Mouse (Mus musculus) spleen, adult 2 months (tissue): ENCODE data around the gene Fez2. TPM values are rescaled to one million over a fixed set of nuclear protein-coding genes. Genes with fewer than 3 reads are reported as not detected.

Experiments used
- DNase-seq, 2 experiments: peaks; one replicate each; pipeline versions ENCODE4 v3.0.0 to v3.0.0-alpha.2; 2012 to 2021; ENCODE audit warnings: low spot score in 2 of 2, low read depth in 1 of 2
- H3K27ac ChIP-seq: fragments of 200-500 bp; 2 replicates; pipeline ENCODE4 v1.5.1; 2012; ENCODE audit warnings: low read length, inconsistent platforms; ENCODE audit not compliant: insufficient read depth
- H3K27me3 ChIP-seq: fragments of 200-500 bp; 2 replicates; pipeline ENCODE4 v1.6.1; 2012; ENCODE audit warnings: mild to moderate bottlenecking, moderate library complexity, low read length, inconsistent platforms; ENCODE audit not compliant: control insufficient read depth, insufficient read depth
- H3K36me3 ChIP-seq: fragments of 200-500 bp; 2 replicates; pipeline ENCODE4 v1.6.1; 2012; ENCODE audit warnings: mild to moderate bottlenecking, low read length, inconsistent platforms; ENCODE audit not compliant: control insufficient read depth, insufficient read depth
- H3K4me1 ChIP-seq: fragments of 200-500 bp; 2 replicates; pipeline ENCODE4 v1.6.1; 2011; ENCODE audit warnings: inconsistent platforms; ENCODE audit not compliant: control insufficient read depth, insufficient read depth, insufficient read length
- H3K4me3 ChIP-seq: fragments of 200-500 bp; 2 replicates; pipeline ENCODE4 v1.5.1; 2011; ENCODE audit warnings: mild to moderate bottlenecking, inconsistent platforms; ENCODE audit not compliant: insufficient read depth, insufficient read length; ENCODE audit errors: extremely low read depth
- CTCF ChIP-seq: fragments of 200-500 bp; IDR thresholded peaks from 2 replicates; pipeline ENCODE4 v1.5.1; 2011; ENCODE audit warnings: mild to moderate bottlenecking, inconsistent platforms; ENCODE audit not compliant: insufficient read depth, insufficient read length, insufficient replicate concordance; ENCODE audit errors: extremely low read depth
- POLR2A ChIP-seq: fragments of 200-500 bp; IDR thresholded peaks from 2 replicates; pipeline ENCODE4 v1.6.1; 2011; ENCODE audit warnings: low read depth, low read length, inconsistent platforms
- WGBS: fragments of 180-500 bp; shearing (Covaris S2); methylation state at CpG from one replicate; pipeline ENCODE4 v1.1.7; 2018; 5-methylcytosine and 5-hydroxymethylcytosine counted together
- polyA plus RNA-seq: library from polyadenylated mRNA; depleted of rRNA; stranded (reverse); fragments of >200 nt; gene quantifications from 2 replicates; pipeline ENCODE4 v1.2.3, GENCODE M21; 2012

Fez2 gene
- polyA plus RNA-seq, 1 experiment = 12.7 TPM

DNA sequence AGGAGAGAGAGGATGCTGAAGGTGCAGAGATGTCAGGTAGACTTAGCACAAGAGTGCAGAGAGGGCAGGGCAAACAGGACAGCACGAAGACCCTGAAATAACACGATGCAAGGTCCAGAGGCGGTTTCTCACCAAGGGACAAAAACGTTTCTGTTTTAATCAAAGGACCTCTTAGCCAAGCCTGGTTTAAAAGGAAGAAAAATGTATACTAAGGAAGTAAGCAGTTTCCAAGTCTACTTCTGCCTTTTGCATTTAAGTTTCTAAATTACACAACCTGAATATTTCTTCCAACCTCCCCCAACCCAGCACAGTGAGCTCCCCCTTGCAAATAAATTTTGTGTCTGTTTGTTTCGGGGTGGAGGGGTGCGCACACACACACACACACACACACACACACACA lies 44.8 kb downstream of the Fez2 start:
- TF ChIP-seq CTCF (no peak), POLR2A (no peak)
- Histone ChIP-seq H3K27ac (no peak overlapping the region), H3K4me1 (no peaks in the 10 kb centered on the region), H3K27me3 (no peaks in the 10 kb centered on the region), H3K4me3 (no peak overlapping the region), H3K36me3 (peaks cover 8% of the 10 kb centered on the region)
- 77% methylated on average over 6 of the region's 6 CpGs for WGBS
- DNase-seq = no peak

DNA sequence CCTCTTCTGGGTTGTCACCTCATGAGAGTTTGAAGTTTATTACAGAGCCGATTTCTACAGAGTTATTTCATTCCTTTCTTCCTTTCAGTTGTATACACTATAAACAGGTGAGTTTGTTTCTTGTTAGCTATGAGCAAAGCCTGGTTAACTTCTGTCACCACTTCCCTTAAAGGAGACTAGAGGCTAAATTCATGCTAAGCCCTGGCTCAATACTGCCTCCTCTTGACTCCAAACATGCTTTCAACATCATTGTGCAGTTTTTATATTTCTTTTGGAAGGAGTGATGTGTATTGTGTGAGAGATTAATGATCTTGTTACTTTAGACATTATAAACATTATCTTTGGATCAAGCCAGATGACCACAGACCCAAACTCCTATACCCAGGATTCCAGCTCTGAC lies 47.5 kb downstream of the Fez2 start:
- Histone ChIP-seq H3K4me3 (no peak overlapping the region), H3K4me1 (no peaks in the 10 kb centered on the region), H3K27me3 (no peaks in the 10 kb centered on the region), H3K36me3 (no peaks in the 10 kb centered on the region), H3K27ac (no peak overlapping the region)
- 60% methylated on average over 1 of the region's 1 CpGs for WGBS
- DNase-seq = no peak
- no peak for TF ChIP-seq CTCF
- no peak for TF ChIP-seq POLR2A

DNA sequence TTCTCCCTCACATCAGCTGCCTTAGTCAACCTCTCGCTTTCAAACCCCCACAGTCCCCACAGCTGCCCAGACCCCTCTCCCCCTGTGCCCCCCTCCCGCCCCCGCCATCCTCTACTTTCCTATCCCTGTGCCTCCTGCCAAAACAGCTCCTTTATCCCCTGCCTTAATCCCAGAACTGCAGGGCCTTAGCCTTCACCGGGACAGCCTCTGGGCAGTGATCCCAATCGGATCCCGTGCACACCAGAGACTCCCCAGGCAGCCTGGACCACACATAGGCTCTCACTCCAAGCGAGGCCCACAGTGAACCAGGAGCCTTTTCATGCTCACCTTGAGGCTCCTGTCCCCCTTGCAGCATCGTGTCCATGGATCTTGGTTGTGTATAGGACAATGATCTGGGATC lies 49.5 kb downstream of the Fez2 start:
- H3K4me3 ChIP-seq = no peak overlapping the region
- DNase-seq = no peak
- H3K27me3 ChIP-seq = no peaks in the 10 kb centered on the region
- H3K36me3 ChIP-seq = no peaks in the 10 kb centered on the region
- peaks cover 2% of the 10 kb centered on the region; the same call in 1 of the 2 replicates for H3K4me1 ChIP-seq
- TF ChIP-seq CTCF (no peak), POLR2A (no peak)
- no peak overlapping the region for H3K27ac ChIP-seq
- 97% methylated on average over 8 of the region's 8 CpGs for WGBS

DNA sequence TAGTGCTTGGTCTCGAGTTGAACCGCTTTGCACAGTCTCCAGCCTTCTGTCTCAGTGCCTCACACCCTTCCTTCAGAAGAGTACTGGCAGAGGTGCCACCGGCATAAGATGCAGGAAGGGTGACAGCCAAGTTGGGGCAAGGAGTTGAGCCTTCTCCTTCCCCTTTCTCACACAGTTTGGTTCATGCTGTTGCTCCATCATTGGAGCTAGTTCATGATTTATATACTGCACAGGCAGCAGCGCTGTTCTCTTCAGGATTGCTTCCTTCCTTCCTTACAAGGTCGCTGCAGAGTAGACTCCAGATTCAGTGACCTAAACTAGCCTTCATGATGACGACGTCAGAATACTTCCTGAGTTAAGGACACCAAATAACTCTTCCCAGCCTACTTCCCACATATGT lies 51.9 kb downstream of the Fez2 start:
- Histone ChIP-seq H3K27me3 (no peaks in the 10 kb centered on the region), H3K4me1 (peaks cover 14% of the 10 kb centered on the region), H3K36me3 (no peaks in the 10 kb centered on the region), H3K4me3 (no peak overlapping the region), H3K27ac (no peak overlapping the region)
- TF ChIP-seq POLR2A (no peak), CTCF (no peak)
- 44% methylated on average over 7 of the region's 7 CpGs for WGBS
- DNase-seq = no peak

DNA sequence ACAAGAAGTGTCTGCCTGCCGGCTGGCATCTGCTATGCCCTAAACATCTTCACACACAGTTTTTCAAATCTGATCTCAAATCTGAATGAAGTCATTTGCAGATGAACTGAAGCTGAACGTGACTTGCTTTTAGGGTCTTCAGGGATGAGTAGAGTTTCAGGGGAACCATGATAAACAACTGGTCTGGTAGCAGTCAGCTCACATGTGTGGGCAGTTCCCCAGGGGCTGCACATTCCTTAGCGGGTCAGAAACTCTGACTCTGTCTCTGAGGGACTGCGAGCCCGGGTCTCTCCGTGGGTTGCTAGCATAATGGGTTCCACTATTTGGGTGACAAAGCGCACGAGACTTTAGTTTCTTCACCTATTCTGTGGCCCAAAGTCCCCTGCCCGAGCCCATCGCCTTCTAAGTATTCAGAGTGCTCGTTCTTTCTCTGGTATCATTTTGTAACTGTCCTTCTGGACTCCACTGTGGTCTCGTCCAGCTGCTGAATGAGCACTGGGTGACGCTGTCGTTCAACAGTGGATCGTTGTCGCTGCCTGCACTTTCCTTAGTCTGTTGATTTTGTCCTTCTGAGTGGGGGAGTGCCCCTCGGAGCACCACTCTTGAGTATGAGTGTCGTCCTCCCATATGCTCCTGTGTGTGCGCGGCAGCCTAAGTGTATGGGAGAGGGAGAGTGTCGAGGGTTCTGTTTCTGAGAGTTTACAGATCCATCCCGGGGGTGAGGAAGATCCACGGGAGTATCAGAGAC lies 53.2 kb downstream of the Fez2 start:
- no peak for TF ChIP-seq CTCF
- no peak overlapping the region for H3K27ac ChIP-seq
- no peak for DNase-seq
- H3K4me1 ChIP-seq = peaks cover 14% of the 10 kb centered on the region
- no peaks in the 10 kb centered on the region for H3K36me3 ChIP-seq
- H3K27me3 ChIP-seq = no peaks in the 10 kb centered on the region
- H3K4me3 ChIP-seq = no peak overlapping the region
- WGBS = 79% methylated on average over 23 of the region's 23 CpGs

DNA sequence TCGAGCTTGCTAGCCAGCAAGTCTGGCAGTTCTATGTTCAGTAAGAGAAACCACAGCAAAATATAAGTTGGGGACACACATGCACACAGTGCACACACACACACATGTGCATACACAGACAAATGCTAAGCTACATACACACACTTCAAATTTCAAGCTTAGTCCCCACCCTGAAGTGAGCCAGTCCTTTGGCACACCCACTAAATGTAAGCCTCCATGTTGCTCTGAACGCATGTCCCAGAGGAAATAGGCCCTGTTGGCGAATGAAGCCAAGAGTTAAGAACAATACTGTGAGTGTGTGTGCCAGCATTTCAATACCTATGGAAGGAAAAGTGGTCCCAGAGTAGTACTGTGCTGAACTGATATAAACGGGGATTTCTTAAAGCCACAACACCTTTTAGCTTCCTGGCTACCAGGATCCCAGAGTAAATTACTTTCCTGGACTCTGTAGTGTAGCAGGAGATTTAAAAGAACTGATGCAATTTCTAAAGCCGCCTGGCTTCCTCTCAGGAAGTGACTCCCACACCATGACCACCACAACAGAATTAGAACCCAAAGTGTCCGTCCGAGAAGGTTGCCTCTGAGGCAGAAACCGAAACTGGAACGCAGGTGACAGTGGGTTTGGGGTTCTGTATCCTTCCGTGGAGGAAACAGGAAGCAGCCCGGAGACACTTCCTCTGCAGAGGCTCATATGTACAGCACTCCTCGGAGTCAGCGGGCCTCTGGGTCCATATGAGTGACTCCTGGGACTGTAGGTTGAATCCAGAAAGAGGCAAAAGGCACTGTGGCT lies 55.8 kb downstream of the Fez2 start:
- Histone ChIP-seq H3K27me3 (no peaks in the 10 kb centered on the region), H3K27ac (peak overlapping the region; percentile 82), H3K4me1 (peaks cover 14% of the 10 kb centered on the region), H3K4me3 (peak overlapping the region; percentile 49), H3K36me3 (no peaks in the 10 kb centered on the region)
- DNase-seq = peak; percentile 72 to 79
- TF ChIP-seq CTCF (no peak), POLR2A (peak; percentile 21; the same call in 1 of the 2 replicates)
- WGBS = 4% methylated on average over 13 of the region's 13 CpGs

DNA sequence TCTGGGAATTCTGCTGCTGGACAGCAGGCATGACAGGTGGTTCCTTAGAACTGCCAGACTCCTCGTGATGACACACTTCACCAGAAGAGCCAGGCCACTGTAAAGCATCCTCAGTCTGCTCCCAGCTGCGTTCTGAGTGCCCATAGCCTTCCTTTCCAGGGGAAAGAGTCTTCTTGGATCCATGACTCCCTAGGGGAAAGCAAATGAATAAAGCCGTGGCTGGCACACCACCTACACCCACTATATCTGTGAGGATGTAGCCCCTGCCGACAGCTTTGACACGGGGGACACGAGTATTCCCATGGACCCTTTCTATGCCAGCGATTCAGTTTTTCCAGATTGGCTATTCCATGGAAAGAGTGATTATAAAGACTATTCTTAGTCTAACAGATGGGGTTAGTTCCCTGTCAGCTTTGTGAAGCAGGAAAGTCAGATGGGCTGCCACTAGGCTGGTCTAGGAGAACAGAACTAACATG lies 59.7 kb downstream of the Fez2 start:
- 94% methylated on average over 7 of the region's 7 CpGs for WGBS
- TF ChIP-seq CTCF (no peak), POLR2A (no peak)
- Histone ChIP-seq H3K4me1 (peaks cover 10% of the 10 kb centered on the region), H3K27ac (no peak overlapping the region), H3K4me3 (no peak overlapping the region), H3K36me3 (no peaks in the 10 kb centered on the region; the same call in 1 of the 2 replicates), H3K27me3 (no peaks in the 10 kb centered on the region)
- no peak for DNase-seq
